Mouse (Mus musculus) A20 (cell line): Measurements from ENCODE around the gene Bad.

Experiments
- DNase-seq: peaks from one replicate; pipeline ENCODE4 v3.0.0-alpha.2; 2011; ENCODE audit warnings: low read depth, low spot score

Bad gene

DNA sequence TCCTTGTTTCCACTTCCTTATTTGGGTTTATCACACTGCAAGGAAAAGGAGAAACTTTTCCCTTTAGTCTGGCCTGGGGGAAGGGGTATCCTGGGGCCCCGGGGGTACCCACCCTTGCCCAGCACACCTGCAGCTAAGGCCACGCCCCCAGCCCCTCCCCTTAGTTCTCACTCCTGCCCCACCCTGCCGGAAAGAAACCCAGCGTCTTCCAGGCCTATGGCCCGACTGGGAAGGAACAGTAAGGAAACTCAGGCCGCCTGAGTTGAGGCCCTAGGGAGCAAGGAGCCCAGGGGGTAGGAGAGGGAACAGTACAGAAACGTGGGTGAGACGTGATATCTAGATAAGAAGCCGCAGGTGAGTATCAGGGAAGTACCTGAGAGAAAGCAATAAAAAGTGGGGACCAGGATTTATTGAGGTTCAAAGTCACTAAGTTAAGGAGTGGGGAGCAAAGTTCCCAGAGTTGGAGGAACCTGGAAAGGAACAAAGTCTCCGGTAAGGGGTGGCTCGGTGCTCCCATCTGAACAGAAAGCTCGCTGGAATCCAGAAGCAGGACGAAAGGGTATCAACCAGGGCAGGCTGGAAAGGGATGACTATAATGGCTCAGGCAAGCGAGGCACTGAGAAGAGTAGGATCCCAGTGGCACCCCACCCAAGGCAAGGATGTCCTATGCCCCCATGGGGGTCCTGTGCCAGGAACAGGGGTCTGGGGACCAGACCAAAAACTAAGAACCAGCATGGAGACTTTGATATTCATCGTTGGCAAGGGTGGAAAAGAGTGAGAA lies 27.0 kb downstream of the Bad start:
- peak; percentile 47 for DNase-seq

DNA sequence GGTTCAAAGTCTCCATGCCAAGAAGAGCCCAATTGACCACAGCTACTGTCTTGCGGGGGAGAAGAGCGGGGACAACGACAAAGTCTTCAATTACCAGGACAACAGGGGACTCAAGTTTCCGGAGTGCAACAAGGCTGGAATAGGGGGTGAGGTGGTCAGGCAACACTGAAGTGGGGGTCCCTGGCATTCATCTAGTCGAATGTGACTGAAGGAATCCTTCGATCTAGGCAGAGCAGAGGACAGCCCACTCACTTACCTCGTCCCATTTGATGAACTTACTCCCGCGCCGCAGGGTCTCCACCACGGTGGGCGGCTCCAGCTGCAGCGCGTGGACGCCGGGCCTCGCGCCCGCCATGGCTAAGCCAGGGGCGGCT lies 27.6 kb downstream of the Bad start:
- DNase-seq, result no peak

DNA sequence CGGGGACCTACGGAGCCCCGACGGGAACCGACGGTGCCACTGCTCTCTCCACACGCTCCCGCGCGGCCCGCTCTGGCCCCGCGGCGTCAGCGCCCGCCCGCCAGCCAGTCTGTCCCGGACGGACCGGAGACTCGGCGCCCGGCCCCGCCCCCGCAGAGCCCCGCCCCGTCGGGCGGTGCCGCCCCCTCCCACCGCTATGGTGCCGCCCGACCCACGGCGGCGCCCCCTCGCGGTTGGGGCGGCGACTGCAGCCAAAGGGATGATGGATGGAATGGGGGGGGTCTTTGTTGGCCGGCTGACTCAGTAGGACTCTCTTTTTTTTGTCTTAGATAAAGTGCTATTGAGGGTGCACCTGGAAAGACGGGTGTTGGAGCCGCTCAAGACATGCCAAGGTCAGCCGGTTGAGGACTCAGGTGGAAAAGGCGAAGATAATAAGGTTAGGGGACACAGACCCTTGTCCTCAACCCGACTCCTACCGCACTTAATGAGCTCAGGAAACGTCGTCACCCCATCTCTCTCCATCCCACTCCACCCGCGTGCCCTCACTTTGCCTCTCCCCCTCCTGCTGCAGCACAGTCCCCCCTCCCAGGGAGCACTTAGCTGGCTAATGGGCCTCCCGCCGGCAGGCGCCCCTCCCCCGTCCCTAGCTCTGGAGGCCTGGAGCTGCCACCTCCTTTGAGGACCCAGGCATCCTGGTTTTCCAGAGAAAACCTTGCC lies 28.2 kb downstream of the Bad start:
- DNase-seq, result peak; percentile 84

DNA sequence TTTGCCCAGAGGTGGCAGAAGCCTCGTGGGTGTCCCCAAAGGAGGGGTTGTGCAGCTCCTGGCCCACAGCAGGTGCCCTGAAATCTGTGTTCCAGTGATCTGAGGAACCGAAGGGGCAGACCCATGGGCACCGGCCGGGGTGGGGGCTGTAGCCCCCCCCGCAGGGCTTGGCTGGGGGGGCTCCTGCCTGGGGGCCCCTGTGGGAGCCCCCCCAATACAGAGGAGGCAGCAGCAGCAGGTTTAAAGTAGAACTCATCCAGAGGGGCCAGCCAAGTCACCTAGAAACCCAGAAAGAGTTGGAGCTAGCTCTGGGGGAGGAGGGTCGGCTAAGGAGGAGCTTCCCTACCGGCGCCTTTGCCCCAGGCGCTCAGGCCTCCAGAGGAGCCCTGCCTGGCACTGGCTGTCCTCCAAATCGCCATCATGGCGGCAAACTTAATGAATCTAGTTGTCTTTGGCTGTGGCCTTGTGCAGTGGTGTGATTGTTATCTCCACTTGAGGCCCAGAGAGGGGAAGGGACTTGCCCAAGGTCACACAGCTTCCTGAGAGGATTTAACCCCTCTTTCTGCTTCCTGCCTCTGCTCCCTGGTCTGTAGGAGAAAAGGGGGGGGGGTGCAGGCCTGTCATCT lies 28.9 kb downstream of the Bad start:
- DNase-seq, result no peak

DNA sequence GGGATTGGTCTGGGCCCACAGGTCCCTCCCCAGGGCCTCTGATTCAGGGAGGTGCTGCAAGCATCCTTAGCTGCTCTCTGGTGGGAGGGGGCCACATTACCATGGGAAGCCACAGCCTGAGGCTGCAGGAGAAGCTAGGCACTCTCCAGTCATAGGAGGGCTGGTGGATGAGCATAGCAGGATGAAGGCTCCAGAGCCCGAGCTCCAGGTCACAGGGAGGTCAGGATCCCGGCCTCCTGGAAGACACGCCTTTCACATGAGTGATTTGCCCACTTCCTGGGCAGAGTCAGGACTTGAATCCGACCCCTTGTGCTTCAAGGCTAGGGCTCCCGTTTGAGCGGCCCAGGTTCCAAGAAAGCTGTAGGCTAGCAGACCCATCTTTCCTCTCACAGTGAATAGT lies 30.0 kb downstream of the Bad start:
- DNase-seq, result no peak

DNA sequence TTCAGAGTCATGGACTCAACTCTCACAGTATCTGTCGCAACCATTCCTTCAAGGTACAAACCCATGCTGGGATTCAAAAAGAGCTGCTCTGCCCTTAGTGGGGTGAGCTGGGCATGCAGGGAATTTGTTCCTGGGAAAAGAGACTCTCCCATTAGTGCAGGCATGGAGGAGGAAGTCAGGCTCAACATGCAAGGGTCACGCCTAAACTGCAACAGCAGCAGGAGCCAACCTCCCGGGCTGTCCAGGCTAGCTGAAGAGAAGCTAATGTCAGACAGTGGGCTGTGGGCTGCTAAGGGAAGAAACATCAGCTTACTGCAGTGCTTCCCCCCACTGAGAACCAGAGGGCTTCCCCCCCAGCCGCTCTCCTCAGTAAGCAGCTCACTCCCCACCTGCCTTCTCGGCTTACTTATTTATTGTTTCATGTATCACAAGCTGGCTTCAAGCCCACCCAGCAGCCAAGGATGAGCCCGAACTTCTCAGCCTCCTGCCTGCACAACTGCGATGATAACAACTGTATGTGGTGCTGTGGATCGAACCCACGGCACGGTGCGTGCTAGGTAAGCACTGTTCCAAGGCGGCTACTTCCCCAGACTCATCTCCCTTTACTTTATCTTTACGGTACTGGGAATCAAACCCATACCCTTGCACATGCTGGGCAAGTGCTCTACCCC lies 30.7 kb downstream of the Bad start:
- DNase-seq, result no peak

DNA sequence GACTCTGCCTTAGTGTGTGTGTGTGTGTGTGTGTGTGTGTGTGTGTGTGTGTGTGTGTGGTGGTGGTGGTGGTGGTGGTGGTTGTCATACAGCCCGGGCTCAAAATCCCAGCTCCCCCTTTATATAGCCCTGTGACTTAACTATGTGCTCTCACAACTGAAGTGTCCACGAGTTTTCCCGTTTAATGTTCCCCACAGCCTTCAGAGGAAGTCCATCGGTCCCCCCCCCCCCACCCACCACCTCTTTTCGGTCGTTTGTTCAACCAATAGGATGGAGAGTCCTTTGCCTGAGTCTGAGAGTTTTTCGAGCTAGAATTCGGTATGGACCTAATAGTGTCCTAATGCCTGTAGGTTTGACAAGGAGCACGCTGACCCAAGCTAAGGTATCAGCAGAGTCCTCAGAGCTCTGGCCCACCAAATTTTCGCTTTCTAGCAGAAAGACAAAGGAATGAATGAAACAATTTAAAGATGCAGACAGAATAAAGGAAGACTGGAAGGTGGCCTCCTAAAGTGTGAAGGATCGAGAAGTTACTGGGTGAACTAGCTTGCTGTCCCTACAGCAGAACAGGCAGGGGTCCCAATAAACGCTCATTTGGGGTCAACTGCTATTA lies 32.0 kb downstream of the Bad start:
- DNase-seq, result no peak

DNA sequence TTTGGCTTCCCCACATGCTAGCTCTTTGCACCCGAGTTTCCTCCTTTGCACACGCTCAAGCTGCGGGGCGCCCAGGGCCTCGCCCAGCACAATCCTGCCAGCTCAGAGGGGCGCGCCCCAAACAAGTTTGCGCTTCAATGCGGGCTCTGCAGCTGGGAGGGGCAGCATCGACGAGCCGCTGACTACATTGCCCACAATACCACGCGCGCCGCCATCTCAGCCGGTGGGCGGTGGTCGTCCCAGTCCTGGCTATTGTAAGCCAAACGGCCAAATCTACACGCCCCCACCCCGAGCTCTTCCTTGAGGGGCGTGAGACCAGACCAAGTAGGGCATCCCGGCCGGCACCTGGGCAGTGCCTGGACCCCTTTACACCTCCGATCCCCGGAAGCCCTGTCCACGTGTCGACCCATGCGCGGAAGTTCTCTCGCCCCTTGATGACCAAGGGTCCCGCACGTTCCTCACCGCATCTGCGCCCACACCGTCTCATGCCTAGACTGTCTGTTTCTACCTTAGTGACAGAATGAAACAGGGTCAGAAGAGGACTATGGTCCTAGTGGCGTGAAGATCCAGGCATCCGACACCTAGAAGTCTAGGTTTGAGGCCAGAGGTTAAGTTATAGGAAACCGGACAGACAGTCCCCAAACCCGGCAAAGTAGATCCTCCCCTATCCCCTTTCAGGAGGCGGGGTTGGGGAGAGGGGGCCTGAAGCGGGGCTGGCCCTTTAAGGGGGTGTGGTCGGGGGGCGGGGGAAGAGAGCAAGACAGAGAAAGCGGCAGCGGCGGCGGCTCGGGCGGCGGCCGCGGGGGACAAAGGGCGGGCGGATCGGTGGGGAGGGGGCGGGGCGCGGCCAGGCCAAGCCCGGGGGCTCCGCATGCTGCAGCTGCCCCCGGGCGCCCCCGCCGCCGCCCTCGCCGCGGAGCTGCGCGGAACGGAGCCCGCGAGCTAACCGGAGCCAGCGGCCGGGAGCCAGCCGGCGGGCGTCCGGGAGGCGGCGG lies 32.8 kb downstream of the Bad start, which contains the start of gene Ppp1r14b:
Gene Ppp1r14b (plus strand): TSS at position 758 of the 995 bp plus-strand sequence.
- DNase-seq, result peak; percentile 95

DNA sequence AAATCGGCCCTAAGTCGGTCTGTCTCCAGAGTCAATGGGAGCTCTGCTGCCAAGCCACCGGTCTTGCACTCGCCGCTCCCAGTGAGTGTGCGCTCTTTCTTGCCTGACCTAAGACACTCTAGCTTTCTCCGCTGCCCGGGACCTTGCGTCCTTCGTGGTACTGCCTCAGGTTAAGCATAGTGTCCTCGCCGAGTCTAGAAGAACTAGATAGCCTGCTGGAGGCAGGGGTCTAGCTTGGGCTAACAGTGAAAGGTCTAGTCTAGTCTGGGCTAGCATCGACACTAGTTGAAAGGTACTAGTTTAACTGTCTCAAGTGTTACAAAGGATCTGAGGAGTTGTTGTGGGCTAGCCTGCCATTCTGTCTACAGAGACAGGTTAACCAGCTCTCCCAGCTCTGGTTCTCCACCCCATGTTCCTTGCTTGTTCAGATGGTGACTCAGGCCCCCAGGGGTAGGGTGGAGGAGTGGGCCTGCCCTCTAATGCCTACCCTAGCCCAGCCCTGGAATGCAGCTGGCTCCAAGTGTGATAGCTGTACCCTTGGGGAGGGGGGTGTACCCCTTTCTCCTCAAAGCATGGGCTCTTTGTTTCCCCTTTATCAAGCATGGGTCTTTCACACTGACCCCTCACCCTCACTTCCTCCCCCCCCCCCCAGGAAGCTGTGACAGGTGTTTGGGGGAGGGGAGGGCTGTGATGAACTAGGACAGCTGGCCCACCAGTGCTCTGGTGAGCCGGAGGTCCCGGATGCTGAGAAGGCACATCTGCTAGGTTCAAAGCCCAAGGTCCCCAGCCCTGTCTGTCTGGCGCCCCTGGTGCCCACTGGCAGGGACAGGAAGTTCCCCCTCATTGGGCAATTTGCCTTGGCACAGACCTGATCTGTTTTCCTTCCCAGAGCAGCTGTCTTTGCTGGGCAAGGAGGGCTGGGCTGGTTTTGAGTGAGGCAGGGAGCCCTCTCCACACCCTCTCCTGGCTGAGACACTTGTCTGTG lies 34.2 kb downstream of the Bad start, which contains the start of gene Plcb3:
Gene Plcb3 (minus strand): TSS at position 934 of the 985 bp plus-strand sequence.
- peak; percentile 93 for DNase-seq

DNA sequence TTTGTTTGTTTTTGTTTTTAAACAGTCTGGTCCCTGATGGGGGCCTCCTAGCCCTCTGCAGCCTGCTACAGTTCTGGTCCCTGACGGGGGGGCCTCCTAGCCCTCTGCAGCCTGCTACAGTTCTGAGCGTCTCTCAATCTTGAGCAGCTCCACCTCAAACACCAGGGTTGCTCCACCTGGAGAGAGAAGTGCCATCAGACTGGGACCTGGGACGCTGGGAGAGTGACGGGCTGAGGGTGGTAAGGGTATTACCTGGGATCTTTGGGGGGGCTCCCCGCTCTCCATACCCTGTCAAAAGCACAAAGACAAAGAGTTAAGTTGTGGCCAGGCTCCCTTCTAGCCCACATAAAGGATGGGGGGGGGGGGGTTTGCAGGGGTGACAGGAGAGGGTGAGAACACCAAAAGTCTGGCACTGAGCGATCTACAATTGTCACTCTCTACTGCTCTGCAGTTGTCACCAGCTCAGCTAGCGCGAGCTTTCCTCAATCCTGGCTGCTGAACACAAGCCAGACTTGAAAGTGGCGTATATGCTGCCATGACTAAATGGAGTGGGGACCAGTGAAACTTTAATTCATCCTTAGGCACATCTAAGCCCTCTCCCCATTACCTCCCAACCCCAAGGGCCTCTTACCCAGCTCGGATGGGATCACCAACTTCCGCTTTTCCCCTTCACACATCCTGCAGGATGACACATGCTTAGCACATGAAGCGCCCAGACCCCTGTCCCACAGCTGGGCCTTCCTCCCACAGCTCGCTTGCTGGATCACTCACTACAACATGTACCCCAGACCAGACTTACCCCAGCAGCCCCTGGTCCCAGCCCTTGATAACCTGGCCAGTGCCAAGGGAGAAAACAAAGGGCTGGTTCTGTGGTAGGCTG lies 36.3 kb downstream of the Bad start:
- no peak for DNase-seq

DNA sequence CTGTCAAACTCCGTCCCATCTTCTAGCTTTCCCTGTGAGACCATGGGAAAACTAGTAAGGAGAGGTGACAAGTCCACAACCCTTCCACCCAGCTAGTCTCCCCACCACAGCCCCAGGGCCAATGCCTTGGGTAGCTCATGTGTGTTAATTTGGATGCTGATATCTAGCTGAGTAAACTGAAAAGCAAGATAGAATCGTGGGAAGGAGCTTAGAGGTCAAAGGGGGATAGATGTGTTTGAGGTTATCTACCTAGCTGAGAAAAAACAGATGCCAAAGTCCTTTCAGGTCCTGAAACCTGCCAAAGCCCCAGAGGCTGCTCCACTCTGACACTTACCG lies 36.9 kb downstream of the Bad start:
- DNase-seq, result no peak

DNA sequence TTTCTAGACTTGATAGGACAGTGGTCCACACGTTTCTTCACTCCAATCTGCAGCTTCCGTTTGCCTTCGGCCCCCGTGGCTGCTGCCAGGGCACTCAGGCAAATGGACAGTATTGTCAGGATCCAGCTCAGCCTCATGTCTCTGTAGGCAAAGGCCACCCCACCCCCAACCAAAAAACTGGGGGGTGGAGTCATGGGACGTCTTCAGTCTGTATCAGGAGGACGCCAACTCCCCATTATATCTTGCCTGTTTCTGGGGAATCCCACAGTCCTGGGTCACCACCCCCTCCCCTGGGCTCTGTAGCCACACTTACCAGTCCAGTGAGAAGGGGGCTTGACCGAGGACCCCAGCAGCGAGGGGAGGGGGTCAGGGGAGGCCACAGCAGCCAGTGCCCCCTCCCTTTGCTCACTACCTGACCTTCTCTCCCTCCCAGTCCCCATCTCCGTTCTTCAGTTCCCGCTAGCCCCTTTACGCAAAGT lies 37.4 kb downstream of the Bad start:
- DNase-seq, result peak; percentile 84

DNA sequence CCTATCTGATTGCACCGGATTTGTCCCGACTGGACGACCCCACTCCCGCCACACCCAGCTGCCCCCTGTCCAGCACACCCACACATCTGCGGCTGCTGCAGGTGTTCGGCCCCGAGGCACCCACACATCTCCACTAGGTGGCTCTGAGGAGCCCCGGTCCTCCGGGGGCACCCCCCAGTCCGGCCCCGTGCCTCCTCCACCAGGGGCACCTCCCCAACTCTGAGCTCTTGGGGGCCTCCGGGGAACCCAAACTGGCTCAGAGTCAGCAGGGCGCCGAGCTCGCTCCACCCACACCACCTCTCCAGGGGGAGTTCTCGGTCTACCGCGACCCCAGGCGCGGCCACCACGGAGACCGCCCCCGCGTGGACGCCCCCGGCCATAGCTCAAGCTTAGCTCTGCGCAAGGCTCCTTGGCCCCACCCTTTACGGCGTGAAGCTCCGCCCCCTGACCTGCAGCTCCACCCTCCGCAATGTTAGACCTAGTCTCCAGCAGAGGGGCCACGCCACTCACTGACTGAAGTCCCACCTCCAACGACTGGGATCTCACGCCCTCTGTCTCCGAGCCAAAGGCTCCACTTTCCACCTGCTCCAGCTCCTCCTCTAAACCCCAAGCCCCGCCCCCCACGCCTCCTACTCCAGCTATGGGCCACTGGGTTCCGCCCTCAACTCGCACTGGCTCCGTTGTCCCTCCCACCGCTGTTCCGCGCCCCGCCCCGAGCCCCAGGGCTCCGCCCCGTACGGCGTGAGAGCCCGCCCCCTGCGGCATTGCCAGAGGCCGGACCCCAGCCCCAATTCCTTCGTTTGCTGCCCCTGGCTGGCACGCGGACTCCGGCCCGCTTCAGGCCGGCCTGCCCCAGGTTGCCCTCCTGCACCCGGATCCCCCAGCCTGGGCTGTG lies 38.1 kb downstream of the Bad start:
- DNase-seq, result peak; percentile 100

DNA sequence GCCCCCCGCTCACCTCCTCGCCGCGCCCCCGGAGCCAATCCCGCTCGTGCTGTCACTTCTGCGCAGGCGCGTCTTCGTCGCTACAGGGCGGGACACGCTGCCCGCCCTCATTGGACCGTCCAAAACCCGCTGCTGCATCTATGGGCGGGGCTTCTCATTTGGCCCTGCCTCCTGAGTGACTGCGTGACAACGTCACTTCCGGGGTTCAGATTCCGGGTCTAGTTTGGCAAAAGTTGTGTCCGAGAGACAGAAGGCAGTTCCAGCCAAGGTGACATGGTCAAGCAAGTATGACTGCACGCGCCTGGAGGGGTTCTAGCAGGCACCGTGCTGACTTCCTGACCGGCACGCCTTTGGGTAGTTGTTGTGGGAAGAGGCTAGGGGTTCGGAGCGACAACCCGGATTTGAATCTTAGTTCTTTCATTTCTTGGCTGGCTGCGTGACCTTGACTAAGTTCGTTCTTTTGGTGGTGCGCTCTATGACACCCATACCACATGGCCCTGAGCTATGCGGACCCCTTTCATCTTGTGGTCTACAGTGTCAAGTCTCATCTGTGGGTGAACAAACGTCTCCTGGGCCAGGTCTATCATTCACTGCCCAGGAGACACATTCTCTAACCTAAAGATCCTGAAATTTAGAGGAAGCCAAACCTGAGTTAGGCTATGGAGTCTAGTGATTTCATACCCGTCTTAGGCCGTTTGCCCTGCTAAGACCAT lies 38.9 kb downstream of the Bad start, which contains the start of gene Fkbp2:
Gene Fkbp2 (minus strand): TSS at position 121 of the 713 bp plus-strand sequence.
- DNase-seq, result peak; percentile 99

DNA sequence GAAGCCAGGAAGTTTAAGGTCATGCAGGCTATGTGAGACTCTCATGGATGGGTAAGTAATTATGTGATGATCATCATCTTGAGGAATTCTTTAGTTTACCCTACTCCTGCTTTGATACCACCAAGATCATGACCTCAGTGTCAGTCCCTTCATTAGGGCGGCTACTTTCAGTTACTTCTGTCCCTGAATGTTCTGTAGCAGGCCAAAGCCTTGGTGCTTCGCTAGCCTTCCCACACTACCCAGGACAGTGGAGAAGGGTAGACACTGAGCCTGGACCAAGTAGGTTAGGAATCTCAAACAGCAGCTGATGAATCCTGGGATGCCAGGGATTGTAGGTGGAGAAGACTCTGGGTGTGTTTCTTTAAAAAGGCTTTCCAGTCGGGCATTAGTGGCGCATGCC lies 39.8 kb downstream of the Bad start:
- no peak for DNase-seq

DNA sequence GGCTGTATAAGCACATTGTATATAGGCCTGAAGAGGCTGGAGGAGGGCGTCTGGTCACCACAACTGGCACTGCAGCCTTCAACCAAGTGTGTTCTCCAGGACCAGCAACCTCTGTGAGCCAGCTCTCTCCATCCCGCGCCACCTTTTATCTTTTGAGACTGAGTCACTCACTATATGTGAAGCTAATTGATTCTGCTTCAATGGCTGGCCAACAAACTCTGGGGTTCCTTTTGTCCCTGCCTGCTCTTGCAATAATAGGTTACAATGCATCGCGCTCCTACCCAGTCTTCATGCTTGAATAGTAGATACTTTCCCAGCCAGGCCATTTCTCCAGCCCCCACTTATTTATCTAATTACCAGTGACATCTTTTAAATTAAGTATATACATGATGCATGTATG lies 42.0 kb downstream of the Bad start:
- no peak for DNase-seq
